ENCODE assay signal across 7 mouse cellular contexts in the genomic region with DNA sequence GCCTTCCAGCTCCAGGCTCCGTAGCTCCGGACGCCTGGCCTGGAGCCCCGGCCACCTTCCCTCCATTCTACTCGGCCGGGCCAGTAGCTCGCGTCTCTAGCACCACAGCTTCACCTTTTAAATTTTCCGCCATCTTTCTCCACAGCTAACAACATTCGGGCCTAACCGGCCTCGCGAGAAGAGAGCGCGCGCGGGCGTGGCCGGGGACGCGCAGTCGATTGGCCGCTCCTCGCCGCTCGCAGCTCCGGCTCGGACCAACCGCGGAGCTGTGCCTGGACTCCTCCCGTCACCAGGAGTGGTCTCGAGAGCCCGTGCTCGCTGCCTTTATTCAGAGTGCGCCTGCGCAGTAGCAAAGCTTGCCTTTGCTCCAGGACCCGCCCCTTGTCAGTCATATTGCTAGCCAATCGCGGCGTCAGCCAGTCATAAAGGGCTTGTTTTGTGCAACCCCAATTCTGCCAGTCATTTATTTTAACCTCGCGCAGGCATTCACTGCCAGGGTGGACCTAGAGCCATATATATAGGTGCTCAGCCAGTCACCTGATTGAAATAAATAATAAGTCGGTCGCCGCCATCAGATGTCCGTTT. TPM values are rescaled to one million over a fixed set of nuclear protein-coding genes. Genes with fewer than 3 reads are reported as not detected.
DNase-seq lines count a peak whose midpoint lies in the region; ATAC-seq lines count a peak whose summit lies in the region.

A gene (minus strand): TSS at position 331 of the 585 bp plus-strand sequence.

- no peaks in the 10 kb centered on the region for H3K27me3 ChIP-seq in embryonic facial prominence, embryonic 11.5 days (ENCODE audit: control insufficient read depth, insufficient read depth, low read length)
- no peaks in the 10 kb centered on the region for H3K27me3 ChIP-seq in limb, embryonic 10.5 days (ENCODE audit: low read depth, poor library complexity, severe bottlenecking)
- no peaks in the 10 kb centered on the region for H3K27me3 ChIP-seq in midbrain, embryonic 13.5 days

- no peaks in the 10 kb centered on the region for H3K4me1 ChIP-seq in embryonic facial prominence, embryonic 11.5 days (ENCODE audit: control insufficient read depth, insufficient read depth, low read length)
- H3K4me1 ChIP-seq in limb, embryonic 10.5 days = 0 out of 2 replicates have a peak, but pooled peaks cover 5% of the 10 kb centered on the region
- peaks cover 8% of the 10 kb centered on the region; the same call in 1 of the 2 replicates for H3K4me1 ChIP-seq in midbrain, embryonic 13.5 days (replicated peaks)

- peak within 1 kb of the TSS; percentile 86 for H3K27ac ChIP-seq in embryonic facial prominence, embryonic 11.5 days (replicated peaks; ENCODE audit: low read depth, low read length)
- peak within 1 kb of the TSS; percentile 91 for H3K27ac ChIP-seq in limb, embryonic 10.5 days
- H3K27ac ChIP-seq in midbrain, embryonic 13.5 days = peak within 1 kb of the TSS; percentile 87

- WGBS in embryonic facial prominence, embryonic 11.5 days = 17% methylated on average over 44 of the region's 46 CpGs
- 8% methylated on average over 46 of the region's 46 CpGs for WGBS in limb, embryonic 10.5 days
- WGBS in midbrain, embryonic 13.5 days = 17% methylated on average over 45 of the region's 46 CpGs

- H3K9me3 ChIP-seq in embryonic facial prominence, embryonic 11.5 days (replicated peaks; ENCODE audit: control insufficient read depth, low read length) = no peaks in the 10 kb centered on the region
- no peaks in the 10 kb centered on the region for H3K9me3 ChIP-seq in limb, embryonic 10.5 days (replicated peaks)
- no peaks in the 10 kb centered on the region for H3K9me3 ChIP-seq in midbrain, embryonic 13.5 days

- peak; percentile 95 for DNase-seq in adrenal gland, postnatal 14 days
- peak; percentile 92 for DNase-seq in embryonic facial prominence, embryonic 11.5 days (ENCODE audit: low spot score)
- DNase-seq in kidney, adult 11 months = peak; percentile 98
- DNase-seq in limb, embryonic 10.5 days (ENCODE audit: low spot score) = peak; percentile 82
- DNase-seq in spleen, adult 12 weeks (ENCODE audit: low spot score) = peak; percentile 81

- H3K9ac ChIP-seq in embryonic facial prominence, embryonic 11.5 days (replicated peaks; ENCODE audit: low read length) = peak within 1 kb of the TSS; percentile 73
- H3K9ac ChIP-seq in midbrain, embryonic 13.5 days (replicated peaks) = peak within 1 kb of the TSS; percentile 67

- H3K4me2 ChIP-seq in embryonic facial prominence, embryonic 11.5 days (ENCODE audit: low read depth, low read length) = peak within 1 kb of the TSS; percentile 40
- H3K4me2 ChIP-seq in midbrain, embryonic 13.5 days (replicated peaks) = peak within 1 kb of the TSS; percentile 60

- ATAC-seq in embryonic facial prominence, embryonic 11.5 days (replicated peaks; ENCODE audit: insufficient number of reproducible peaks, low FRiP score, low TSS enrichment, low read depth) = peak; percentile 97
- peak; percentile 95 for ATAC-seq in granulocyte monocyte progenitor cell, adult 5-6 weeks (replicated peaks; ENCODE audit: poor library complexity, severe bottlenecking)
- ATAC-seq in midbrain, embryonic 13.5 days = peak; percentile 98

- H3K4me3 ChIP-seq in embryonic facial prominence, embryonic 11.5 days (ENCODE audit: low read depth, low read length) = peak within 1 kb of the TSS; percentile 56
- peak within 1 kb of the TSS; percentile 64 for H3K4me3 ChIP-seq in limb, embryonic 10.5 days
- H3K4me3 ChIP-seq in midbrain, embryonic 13.5 days (replicated peaks) = peak within 1 kb of the TSS; percentile 56

- H3K36me3 ChIP-seq in embryonic facial prominence, embryonic 11.5 days (replicated peaks; ENCODE audit: control insufficient read depth, insufficient read depth, low read depth, low read length) = no peaks in the 10 kb centered on the region; the same call in 1 of the 2 replicates
- H3K36me3 ChIP-seq in limb, embryonic 10.5 days = peaks cover 32% of the 10 kb centered on the region
- peaks cover 13% of the 10 kb centered on the region for H3K36me3 ChIP-seq in midbrain, embryonic 13.5 days

RNA-seq across cellular contexts. Expression of the gene that starts here (rescaled TPM):
- 16.7 and 17.5 TPM in 2 replicates for total RNA-seq in adrenal gland, postnatal 14 days (2021)
- 86.7 and 88.3 TPM in 2 replicates for polyA plus RNA-seq in embryonic facial prominence, embryonic 11.5 days (2014; fragmentation: Nextera tagmentation; extraction: Ambion mirVana)
- total RNA-seq in granulocyte monocyte progenitor cell, adult 5-6 weeks (2014; fragmentation: Nextera tagmentation) = 80.1 and 105 TPM in 2 replicates
- 79.8 and 82.4 TPM in 2 replicates for total RNA-seq in granulocyte monocyte progenitor cell, adult 5-6 weeks (2017)
- polyA plus RNA-seq in limb, embryonic 10.5 days (2016; fragmentation: Nextera tagmentation; extraction: Ambion mirVana) = 106 and 111 TPM in 2 replicates
- 49.9 and 50.4 TPM in 2 replicates for polyA plus RNA-seq in midbrain, embryonic 13.5 days (2015; fragmentation: Nextera tagmentation; extraction: Ambion mirVana)

Comparison
In these comparisons a context has a peak if more than half of its experiments do, and no peak if none do; other contexts are left out.
1. Peak in every context shown above with its lines: DNase-seq, ATAC-seq, H3K4me3 ChIP-seq and H3K27ac ChIP-seq.